Mouse (Mus musculus): ENCODE results near the gene Olfr67. TPM values are rescaled to one million over a fixed set of nuclear protein-coding genes. Genes with fewer than 3 reads are reported as not detected.
"Not testable (repeated sequence)": the region's sequence is repeated elsewhere in the genome, so short reads cannot be mapped to it uniquely, and the experiment has no call there.

Olfr67 gene
- polyA plus RNA-seq, 1 experiment from 2014 or later: not detected

DNA sequence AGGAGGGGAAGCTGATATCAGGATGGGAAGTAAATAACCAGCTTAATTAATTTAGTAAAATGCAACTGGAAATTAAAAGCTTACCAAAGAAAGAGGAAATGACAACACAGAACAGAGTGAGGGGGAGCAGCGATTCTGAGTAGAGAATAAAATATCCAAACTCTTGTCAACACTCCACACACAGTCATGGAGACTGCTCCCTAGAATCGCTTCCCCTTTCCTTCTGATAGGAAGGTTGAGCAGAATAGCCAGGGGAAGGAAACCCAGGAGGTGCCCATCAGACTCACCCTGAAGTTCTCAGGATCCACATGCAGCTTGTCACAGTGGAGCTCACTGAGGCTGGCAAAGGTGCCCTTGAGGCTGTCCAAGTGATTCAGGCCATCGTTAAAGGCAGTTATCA lies 21.5 kb upstream of the Olfr67 start:
- H3K27me3 ChIP-seq (replicated peaks; ENCODE audit: control insufficient read depth, insufficient read depth, low read length); H3K4me1 ChIP-seq (ENCODE audit: control insufficient read depth, insufficient read depth, low read depth, low read length); H3K36me3 ChIP-seq (ENCODE audit: control insufficient read depth, insufficient read depth, low read length); H3K27ac ChIP-seq (ENCODE audit: low read depth, low read length); H3K4me2 ChIP-seq (ENCODE audit: low read length); H3K9ac ChIP-seq (ENCODE audit: low read depth, low read length); ATAC-seq; H3K4me3 ChIP-seq (ENCODE audit: low read length); H3K9me3 ChIP-seq (ENCODE audit: control insufficient read depth, low read length): not testable (repeated sequence)
- WGBS: no CpG with 5 or more reads among the region's 3 CpGs

GRCm38 (mm10) chr7:103812174-103812573 lies 20.6 kb upstream of the Olfr67 start:
- H3K4me1 ChIP-seq (ENCODE audit: control insufficient read depth, insufficient read depth, low read depth, low read length): no peaks in the 10 kb centered on the region
- ATAC-seq: no peak
- no peaks in the 10 kb centered on the region for H3K27me3 ChIP-seq (replicated peaks; ENCODE audit: control insufficient read depth, insufficient read depth, low read length)
- no peaks in the 10 kb centered on the region for H3K36me3 ChIP-seq (ENCODE audit: control insufficient read depth, insufficient read depth, low read length)
- 72% methylated on average over 1 of the region's 1 CpGs for WGBS
- no peaks in the 10 kb centered on the region for H3K9me3 ChIP-seq (ENCODE audit: control insufficient read depth, low read length)
- H3K4me2 ChIP-seq (ENCODE audit: low read length): no peak overlapping the region
- H3K4me3 ChIP-seq (ENCODE audit: low read length): no peak overlapping the region
- H3K27ac ChIP-seq (ENCODE audit: low read depth, low read length): no peak overlapping the region
- H3K9ac ChIP-seq (ENCODE audit: low read depth, low read length): no peak overlapping the region

DNA sequence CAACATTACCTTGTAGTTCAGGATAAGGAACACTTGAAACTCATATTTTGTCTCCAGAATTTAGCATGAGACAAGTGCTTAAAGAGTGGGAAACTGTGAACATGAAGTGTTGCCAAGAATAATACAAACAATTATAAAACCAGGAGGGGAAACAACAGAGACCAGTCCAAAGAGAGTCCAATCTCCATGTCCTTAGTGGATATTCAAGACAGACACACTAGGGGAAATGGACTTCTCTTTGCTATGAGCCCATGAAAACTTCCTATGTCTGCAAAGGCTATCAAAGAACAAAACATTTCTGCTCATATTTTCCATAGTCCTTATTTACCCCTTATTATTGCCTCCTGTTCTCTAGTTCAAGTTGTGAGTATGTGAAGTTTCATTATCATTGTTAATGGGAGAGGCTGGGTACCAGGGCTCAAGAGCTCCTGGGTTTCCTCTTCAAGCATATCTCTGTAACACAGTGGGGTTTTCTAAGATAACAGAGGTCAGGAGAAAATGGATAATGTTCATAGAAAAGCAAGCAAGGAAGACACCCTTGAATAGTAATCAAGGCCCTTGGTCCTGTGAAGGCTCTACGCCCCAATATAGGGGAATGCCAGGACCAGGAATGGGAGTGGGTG lies 19.7 kb upstream of the Olfr67 start:
- Histone ChIP-seq H3K4me1 (ENCODE audit: control insufficient read depth, insufficient read depth, low read depth, low read length) (no peaks in the 10 kb centered on the region), H3K27ac (ENCODE audit: low read depth, low read length) (no peak overlapping the region), H3K4me2 (ENCODE audit: low read length) (no peak overlapping the region), H3K36me3 (ENCODE audit: control insufficient read depth, insufficient read depth, low read length) (no peaks in the 10 kb centered on the region), H3K27me3 (replicated peaks; ENCODE audit: control insufficient read depth, insufficient read depth, low read length) (no peaks in the 10 kb centered on the region), H3K9ac (ENCODE audit: low read depth, low read length) (no peak overlapping the region), H3K9me3 (ENCODE audit: control insufficient read depth, low read length) (no peaks in the 10 kb centered on the region), H3K4me3 (ENCODE audit: low read length) (no peak overlapping the region)
- ATAC-seq: no peak
- WGBS: 94% methylated on average over 1 of the region's 1 CpGs

DNA sequence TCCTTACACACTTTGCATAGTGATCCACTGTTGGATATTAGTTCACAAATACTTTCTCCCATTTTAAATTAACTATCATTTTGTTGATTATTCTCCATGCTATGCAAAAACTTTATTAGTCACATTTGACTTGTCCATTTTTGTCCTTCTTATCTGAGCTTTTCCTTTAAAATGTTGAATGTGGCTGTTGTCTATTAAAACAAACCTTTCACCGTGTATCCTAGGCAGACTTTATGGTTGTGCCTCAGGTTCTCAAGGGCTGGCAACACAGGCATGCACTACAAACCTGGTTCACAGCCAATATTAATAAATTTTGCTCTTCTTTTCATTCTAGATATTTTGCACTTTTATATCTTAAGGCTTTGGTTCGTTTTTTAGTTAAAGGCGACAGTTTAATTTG lies 19.1 kb upstream of the Olfr67 start:
- H3K4me1 ChIP-seq (ENCODE audit: control insufficient read depth, insufficient read depth, low read depth, low read length): no peaks in the 10 kb centered on the region
- no peak for ATAC-seq
- 83% methylated on average over 3 of the region's 3 CpGs for WGBS

GRCm38 (mm10) chr7:103810296-103810695 lies 18.7 kb upstream of the Olfr67 start:
- ATAC-seq: no peak
- Histone ChIP-seq H3K27me3 (replicated peaks; ENCODE audit: control insufficient read depth, insufficient read depth, low read length) (no peaks in the 10 kb centered on the region), H3K4me1 (ENCODE audit: control insufficient read depth, insufficient read depth, low read depth, low read length) (no peaks in the 10 kb centered on the region), H3K27ac (ENCODE audit: low read depth, low read length) (no peak overlapping the region), H3K4me2 (ENCODE audit: low read length) (no peak overlapping the region), H3K9me3 (ENCODE audit: control insufficient read depth, low read length) (no peaks in the 10 kb centered on the region), H3K36me3 (ENCODE audit: control insufficient read depth, insufficient read depth, low read length) (no peaks in the 10 kb centered on the region), H3K4me3 (ENCODE audit: low read length) (no peak overlapping the region), H3K9ac (ENCODE audit: low read depth, low read length) (no peak overlapping the region)
- 87% methylated on average over 1 of the region's 1 CpGs for WGBS

More for the DNA sequence above, 19.1 kb upstream of the Olfr67 start:
- H3K27me3 ChIP-seq (replicated peaks; ENCODE audit: control insufficient read depth, insufficient read depth, low read length): no peaks in the 10 kb centered on the region
- H3K4me2 ChIP-seq (ENCODE audit: low read length): no peak overlapping the region
- H3K9me3 ChIP-seq (ENCODE audit: control insufficient read depth, low read length): no peaks in the 10 kb centered on the region
- H3K9ac ChIP-seq (ENCODE audit: low read depth, low read length): no peak overlapping the region
- no peak overlapping the region for H3K4me3 ChIP-seq (ENCODE audit: low read length)
- no peaks in the 10 kb centered on the region for H3K36me3 ChIP-seq (ENCODE audit: control insufficient read depth, insufficient read depth, low read length)
- H3K27ac ChIP-seq (ENCODE audit: low read depth, low read length): no peak overlapping the region

- no peak for ATAC-seq
- H3K27ac ChIP-seq (ENCODE audit: low read depth, low read length): no peak overlapping the region
- no peak overlapping the region for H3K9ac ChIP-seq (ENCODE audit: low read depth, low read length)
- 70% methylated on average over 1 of the region's 1 CpGs for WGBS
- H3K4me2 ChIP-seq (ENCODE audit: low read length): no peak overlapping the region
- no peaks in the 10 kb centered on the region for H3K36me3 ChIP-seq (ENCODE audit: control insufficient read depth, insufficient read depth, low read length)
- no peaks in the 10 kb centered on the region for H3K4me1 ChIP-seq (ENCODE audit: control insufficient read depth, insufficient read depth, low read depth, low read length)
- H3K27me3 ChIP-seq (replicated peaks; ENCODE audit: control insufficient read depth, insufficient read depth, low read length): no peaks in the 10 kb centered on the region
- H3K4me3 ChIP-seq (ENCODE audit: low read length): no peak overlapping the region
- no peaks in the 10 kb centered on the region for H3K9me3 ChIP-seq (ENCODE audit: control insufficient read depth, low read length)
These were observed 18.2 kb upstream of the Olfr67 start for GRCm38 (mm10) chr7:103809801-103810155.

- no peak overlapping the region for H3K27ac ChIP-seq (ENCODE audit: low read depth, low read length)
- WGBS: 79% methylated on average over 5 of the region's 5 CpGs
- no peaks in the 10 kb centered on the region for H3K36me3 ChIP-seq (ENCODE audit: control insufficient read depth, insufficient read depth, low read length)
- no peak overlapping the region for H3K4me2 ChIP-seq (ENCODE audit: low read length)
- no peaks in the 10 kb centered on the region for H3K9me3 ChIP-seq (ENCODE audit: control insufficient read depth, low read length)
- no peak overlapping the region for H3K4me3 ChIP-seq (ENCODE audit: low read length)
- H3K4me1 ChIP-seq (ENCODE audit: control insufficient read depth, insufficient read depth, low read depth, low read length): no peaks in the 10 kb centered on the region
- no peak for ATAC-seq
- H3K27me3 ChIP-seq (replicated peaks; ENCODE audit: control insufficient read depth, insufficient read depth, low read length): no peaks in the 10 kb centered on the region
- H3K9ac ChIP-seq (ENCODE audit: low read depth, low read length): no peak overlapping the region
These were observed 17.6 kb upstream of the Olfr67 start for GRCm38 (mm10) chr7:103808971-103809800.

DNA sequence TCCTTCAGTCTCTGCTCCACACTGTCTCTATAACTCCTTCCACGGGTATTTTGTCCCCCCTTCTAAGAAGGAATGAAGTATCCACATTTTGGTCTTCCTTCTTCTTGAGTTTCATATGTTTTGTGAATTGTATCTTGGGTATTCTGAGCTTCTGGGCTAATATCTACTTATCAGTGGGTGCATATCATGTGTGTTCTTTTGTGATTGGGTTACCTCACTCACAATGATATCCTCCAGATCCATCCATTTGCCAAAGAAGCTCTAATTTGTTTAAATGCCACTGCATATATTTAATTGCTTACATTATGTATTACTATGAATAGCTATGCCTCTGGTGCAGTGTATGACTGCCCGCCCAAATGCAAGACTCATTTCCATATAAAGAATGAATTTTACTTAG lies 16.5 kb upstream of the Olfr67 start:
- WGBS: 90% methylated on average over 2 of the region's 2 CpGs
- not testable (repeated sequence) for H3K9ac ChIP-seq (ENCODE audit: low read depth, low read length); H3K9me3 ChIP-seq (ENCODE audit: control insufficient read depth, low read length); H3K4me2 ChIP-seq (ENCODE audit: low read length); ATAC-seq; H3K4me3 ChIP-seq (ENCODE audit: low read length); H3K36me3 ChIP-seq (ENCODE audit: control insufficient read depth, insufficient read depth, low read length); H3K27me3 ChIP-seq (replicated peaks; ENCODE audit: control insufficient read depth, insufficient read depth, low read length); H3K27ac ChIP-seq (ENCODE audit: low read depth, low read length); H3K4me1 ChIP-seq (ENCODE audit: control insufficient read depth, insufficient read depth, low read depth, low read length)

DNA sequence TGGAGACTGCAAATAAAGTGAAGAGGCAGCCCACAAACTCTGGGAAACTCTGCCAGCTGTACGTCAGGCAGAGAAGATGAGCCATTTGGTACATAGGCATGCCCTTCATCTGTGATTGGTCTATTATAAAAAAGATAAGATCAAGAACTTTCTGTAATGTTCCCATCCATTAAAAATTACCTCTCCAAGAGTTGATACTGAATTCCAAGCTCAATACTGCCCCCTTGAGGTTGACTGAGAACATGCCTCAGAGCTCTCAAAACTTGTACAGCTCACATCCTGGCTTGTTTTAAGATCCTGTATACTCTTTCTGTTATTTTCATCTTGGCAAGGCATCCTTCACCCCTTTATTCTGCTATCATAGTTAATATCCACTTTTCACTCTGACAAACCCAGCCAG lies 15.2 kb upstream of the Olfr67 start:
- Histone ChIP-seq H3K4me3 (ENCODE audit: low read length) (no peak overlapping the region), H3K9ac (ENCODE audit: low read depth, low read length) (no peak overlapping the region), H3K9me3 (ENCODE audit: control insufficient read depth, low read length) (no peaks in the 10 kb centered on the region), H3K4me2 (ENCODE audit: low read length) (no peak overlapping the region), H3K36me3 (ENCODE audit: control insufficient read depth, insufficient read depth, low read length) (no peaks in the 10 kb centered on the region), H3K27me3 (replicated peaks; ENCODE audit: control insufficient read depth, insufficient read depth, low read length) (no peaks in the 10 kb centered on the region), H3K4me1 (ENCODE audit: control insufficient read depth, insufficient read depth, low read depth, low read length) (no peaks in the 10 kb centered on the region), H3K27ac (ENCODE audit: low read depth, low read length) (no peak overlapping the region)
- no peak for ATAC-seq
- WGBS: 85% methylated on average over 1 of the region's 1 CpGs

Data from hindbrain, embryonic 16.5 days (tissue).